Comparison of ENCODE assay signal across 16 mouse cellular contexts in the genomic region with DNA sequence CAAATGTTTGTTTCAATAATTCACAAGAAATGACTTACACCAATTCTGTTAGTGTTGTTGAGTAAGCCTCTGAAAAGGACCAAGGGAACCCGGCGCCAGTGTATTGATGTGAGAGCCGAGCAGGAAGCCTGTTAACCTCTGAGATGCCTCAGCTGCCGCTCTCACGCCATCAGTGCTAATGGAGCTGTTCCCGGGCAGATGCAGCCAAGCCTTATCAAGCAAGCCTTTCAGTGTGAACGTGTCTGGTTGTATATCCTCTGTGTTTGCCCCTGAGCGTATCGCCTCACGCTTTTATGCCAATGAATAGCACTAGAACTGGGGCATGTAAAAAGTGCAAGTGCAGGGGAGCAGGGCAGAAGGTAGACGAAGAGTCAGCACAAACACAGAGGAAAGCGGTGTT.
DNase-seq lines count a peak whose midpoint lies in the region; ATAC-seq lines count a peak whose summit lies in the region.
"Had no signal": no experiment of that assay in that cellular context is flagged by ENCODE, and none has a peak within 500 bp of the region (broad histone marks: within the 10 kb centered on the region; RNA-seq: fewer than 3 reads in every experiment).

No protein-coding gene starts in this region.

- no peaks in the 10 kb centered on the region for H3K36me3 ChIP-seq in heart, embryonic 11.5 days (ENCODE audit: control insufficient read depth, insufficient read depth, low read length)
- H3K36me3 ChIP-seq in kidney, embryonic 16.5 days (ENCODE audit: insufficient read depth, low read length): no peaks in the 10 kb centered on the region
- H3K36me3 ChIP-seq: embryonic facial prominence, embryonic 12.5 days; forebrain, embryonic 12.5 days; lung, embryonic 15.5 days; midbrain, embryonic 15.5 days had no signal

- H3K4me1 ChIP-seq in heart, embryonic 11.5 days (ENCODE audit: control insufficient read depth, insufficient read depth, low read length): no peaks in the 10 kb centered on the region
- 0 out of 2 replicates have a peak, but pooled peaks cover 3% of the 10 kb centered on the region for H3K4me1 ChIP-seq in kidney, embryonic 16.5 days (ENCODE audit: insufficient read depth, low read length)
- H3K4me1 ChIP-seq: midbrain, embryonic 15.5 days had no signal

- no peak overlapping the region for H3K9ac ChIP-seq in heart, embryonic 11.5 days (ENCODE audit: low read depth, low read length)
- no peak overlapping the region for H3K9ac ChIP-seq in kidney, embryonic 16.5 days (replicated peaks; ENCODE audit: low read length)
- H3K9ac ChIP-seq: embryonic facial prominence, embryonic 12.5 days; forebrain, embryonic 12.5 days; lung, embryonic 15.5 days; midbrain, embryonic 15.5 days had no signal

- 10% methylated on average over 12 of the region's 12 CpGs for WGBS in heart, embryonic 11.5 days (ENCODE audit: insufficient replicate concordance)
- 45% methylated on average over 12 of the region's 12 CpGs for WGBS in kidney, embryonic 16.5 days

- DNase-seq in heart, adult 9 months (ENCODE audit: low spot score in 2 of 2): no peak
- DNase-seq in kidney, postnatal 25 days: peak; percentile 26 to 47
- DNase-seq in embryo, embryonic 9.5 days (ENCODE audit: extremely low spot score): peak; percentile 22
- DNase-seq in neural tube, embryonic 10.5 days (ENCODE audit: extremely low spot score, low spot score): peak; percentile 19
- no peak for DNase-seq in urinary bladder, postnatal 4 days (ENCODE audit: low spot score in 2 of 2)
- DNase-seq in cerebellum, postnatal 4 days (ENCODE audit: low spot score in 2 of 2): no peak
- DNase-seq: adrenal gland, postnatal 36 days; gastrocnemius, adult 2 months; right cerebral cortex, postnatal 4 days; thymus, postnatal 25 days had no signal

- no peaks in the 10 kb centered on the region for H3K9me3 ChIP-seq in heart, embryonic 11.5 days (replicated peaks; ENCODE audit: control insufficient read depth, low read length)
- no peaks in the 10 kb centered on the region for H3K9me3 ChIP-seq in kidney, embryonic 16.5 days (ENCODE audit: low read length)
- H3K9me3 ChIP-seq: embryonic facial prominence, embryonic 12.5 days; forebrain, embryonic 12.5 days; lung, embryonic 15.5 days; midbrain, embryonic 15.5 days had no signal

- no peak overlapping the region for H3K27ac ChIP-seq in heart, embryonic 11.5 days (ENCODE audit: low read depth, low read length)
- no peak overlapping the region for H3K27ac ChIP-seq in kidney, embryonic 16.5 days (ENCODE audit: low read length)
- H3K27ac ChIP-seq: forebrain, embryonic 12.5 days; gastrocnemius, adult 2 months; lung, embryonic 15.5 days; midbrain, embryonic 15.5 days had no signal

- no peak for ATAC-seq in heart, embryonic 11.5 days (replicated peaks; ENCODE audit: insufficient number of reproducible peaks, low FRiP score, low TSS enrichment)
- ATAC-seq in kidney, embryonic 16.5 days (ENCODE audit: low FRiP score, low TSS enrichment): no peak
- ATAC-seq: midbrain, embryonic 15.5 days had no signal

- H3K4me3 ChIP-seq in heart, embryonic 11.5 days (ENCODE audit: low read depth, low read length): no peak overlapping the region
- H3K4me3 ChIP-seq in kidney, embryonic 16.5 days (ENCODE audit: low read length): no peak overlapping the region
- H3K4me3 ChIP-seq: embryonic facial prominence, embryonic 12.5 days; forebrain, embryonic 12.5 days; gastrocnemius, adult 2 months; lung, embryonic 15.5 days; midbrain, embryonic 15.5 days had no signal

- H3K27me3 ChIP-seq in heart, embryonic 11.5 days (ENCODE audit: control insufficient read depth, insufficient read depth, low read length): no peaks in the 10 kb centered on the region
- H3K27me3 ChIP-seq in kidney, embryonic 16.5 days (ENCODE audit: insufficient read depth, low read length): no peaks in the 10 kb centered on the region
- H3K27me3 ChIP-seq: embryonic facial prominence, embryonic 12.5 days; forebrain, embryonic 12.5 days; lung, embryonic 15.5 days had no signal

- peak overlapping the region; percentile 53 for H3K4me2 ChIP-seq in heart, embryonic 11.5 days
- no peak overlapping the region for H3K4me2 ChIP-seq in kidney, embryonic 16.5 days (replicated peaks; ENCODE audit: low read depth, low read length)
- H3K4me2 ChIP-seq: embryonic facial prominence, embryonic 12.5 days; forebrain, embryonic 12.5 days; lung, embryonic 15.5 days; midbrain, embryonic 15.5 days had no signal

Comparison
In these comparisons a context has a peak if more than half of its experiments do, and no peak if none do; other contexts are left out.
1. DNase-seq: peak in kidney, postnatal 25 days (2 of 2), embryo, embryonic 9.5 days (single experiment) and neural tube, embryonic 10.5 days (single experiment); none in heart, adult 9 months (0 of 2), urinary bladder, postnatal 4 days (0 of 2) and cerebellum, postnatal 4 days (0 of 2).